Mouse (Mus musculus): Measurements from ENCODE around the gene Zfp622.
A peak's percentile ranks its signal among the peaks of the same experiment; 100 is the strongest.

Gene Zfp622

DNA sequence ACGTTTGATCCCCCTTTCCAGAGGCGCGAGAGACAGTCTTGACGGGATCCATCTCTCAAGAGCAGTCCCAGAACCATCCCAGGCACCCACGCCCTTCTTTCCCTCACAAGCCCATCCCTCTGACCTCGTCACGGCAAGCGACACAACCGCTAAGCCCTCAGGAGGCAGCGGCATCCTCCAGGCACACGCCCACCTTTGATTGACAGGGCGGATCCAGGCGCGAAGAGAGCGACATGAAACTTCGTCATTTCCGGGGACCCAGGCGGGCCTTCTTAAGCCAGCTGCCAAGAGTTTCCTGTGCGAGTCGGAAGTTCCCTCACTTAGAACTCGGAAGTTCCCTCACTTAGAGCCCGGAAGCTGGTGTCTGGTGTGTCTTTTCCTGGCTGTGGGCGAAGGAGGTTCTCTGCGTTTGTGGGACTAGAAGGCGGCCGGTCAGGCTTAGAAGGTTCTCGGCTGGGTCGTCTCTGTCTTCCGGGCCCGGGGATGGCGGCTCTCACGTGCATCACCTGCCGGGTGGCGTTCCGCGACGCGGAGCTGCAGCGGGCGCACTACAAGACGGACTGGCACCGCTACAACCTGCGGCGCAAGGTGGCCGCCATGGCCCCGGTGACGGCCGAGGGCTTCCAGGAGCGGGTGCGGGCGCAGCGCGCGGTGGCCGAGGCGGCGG lies at the start of gene Zfp622:
Zfp622 (plus strand) TSS at position 300 of the 667 bp plus-strand sequence.
- DNase-seq: peak; percentile 94

DNA sequence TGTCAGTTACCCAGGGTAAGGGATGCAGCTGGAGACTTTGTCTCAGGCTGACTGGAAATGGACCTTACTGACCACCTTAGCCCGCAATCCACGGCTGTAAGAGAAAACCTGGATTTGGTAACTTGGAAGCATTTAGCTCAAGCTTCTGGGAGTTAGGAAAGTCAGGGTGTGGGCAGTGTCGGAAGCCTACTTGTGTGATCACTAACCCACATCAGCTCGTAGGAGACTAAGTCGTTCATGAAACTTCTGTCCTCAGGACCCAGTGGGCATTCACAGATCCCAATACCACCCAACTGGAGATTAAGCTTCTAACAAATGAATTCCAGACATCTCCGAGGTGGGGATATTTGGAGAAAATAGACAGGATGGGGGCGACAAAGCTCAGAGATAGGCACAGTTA lies 49.8 kb upstream of the Zfp622 start:
- DNase-seq: no peak

DNA sequence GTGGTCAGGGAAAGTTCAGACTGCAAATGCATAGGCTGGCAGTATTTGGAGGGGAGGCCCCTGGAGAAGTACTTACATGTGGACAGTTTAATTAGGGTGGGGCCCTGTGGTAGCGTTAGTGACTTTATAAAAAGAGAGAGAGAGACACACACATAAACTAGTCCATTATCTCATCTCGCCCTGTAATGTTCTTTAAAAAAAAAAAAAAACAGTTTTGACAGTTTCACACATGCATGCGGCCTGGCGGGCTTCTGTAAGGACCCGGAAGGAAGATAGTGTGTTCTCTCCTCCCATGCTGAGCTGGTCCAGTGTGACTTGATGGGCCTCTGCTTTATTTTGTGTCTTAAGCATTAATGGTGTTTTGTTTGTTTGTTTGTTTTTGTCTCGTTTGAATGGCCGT lies 45.7 kb upstream of the Zfp622 start:
- no peak for DNase-seq

DNA sequence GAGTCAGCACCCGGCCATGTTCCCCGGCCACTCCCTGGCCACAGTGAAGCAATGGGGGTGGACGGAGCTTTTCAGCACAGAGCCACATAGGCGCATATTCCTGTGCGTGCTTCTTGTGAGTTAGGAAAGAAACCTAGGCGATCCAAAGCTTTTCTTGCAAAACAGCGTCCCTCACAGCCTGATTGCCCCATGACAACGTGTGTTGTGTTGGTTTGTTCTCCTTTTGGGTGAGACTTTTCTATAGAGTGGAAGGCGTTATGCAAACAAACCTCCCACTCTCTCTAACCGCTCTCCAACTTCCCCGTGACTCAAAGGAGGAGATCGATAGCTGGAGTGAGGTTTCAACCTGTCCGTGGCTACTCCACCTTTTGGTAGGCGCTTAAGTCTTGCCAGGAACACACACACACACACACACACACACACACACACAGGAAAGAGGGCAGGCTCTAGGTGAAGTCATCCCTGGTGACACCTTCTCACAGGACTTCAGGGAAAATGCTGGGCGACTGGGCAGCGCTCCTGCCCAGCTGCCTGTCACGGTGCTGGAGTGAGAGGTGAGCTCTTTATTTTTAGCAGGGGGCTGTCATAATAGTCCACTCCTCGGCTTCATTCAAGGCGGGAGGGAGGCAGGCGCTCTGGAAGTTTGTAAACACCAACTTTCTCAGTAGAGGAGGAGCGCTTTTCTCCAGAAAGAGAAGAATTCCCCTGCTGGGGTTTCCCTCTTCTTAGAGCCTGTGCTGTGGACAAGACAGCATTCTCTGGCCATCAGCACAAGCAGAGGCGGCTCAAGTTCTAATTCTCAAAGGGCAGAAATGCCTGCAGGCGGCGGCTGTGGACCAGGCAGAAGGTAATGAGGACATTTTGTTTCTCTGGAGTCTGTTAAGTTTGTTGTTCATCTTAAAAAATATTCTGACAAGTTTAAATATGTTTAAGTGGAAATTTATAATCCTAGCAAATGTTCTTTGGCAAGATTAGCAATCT lies 43.5 kb upstream of the Zfp622 start:
- peak; percentile 39 for DNase-seq

DNA sequence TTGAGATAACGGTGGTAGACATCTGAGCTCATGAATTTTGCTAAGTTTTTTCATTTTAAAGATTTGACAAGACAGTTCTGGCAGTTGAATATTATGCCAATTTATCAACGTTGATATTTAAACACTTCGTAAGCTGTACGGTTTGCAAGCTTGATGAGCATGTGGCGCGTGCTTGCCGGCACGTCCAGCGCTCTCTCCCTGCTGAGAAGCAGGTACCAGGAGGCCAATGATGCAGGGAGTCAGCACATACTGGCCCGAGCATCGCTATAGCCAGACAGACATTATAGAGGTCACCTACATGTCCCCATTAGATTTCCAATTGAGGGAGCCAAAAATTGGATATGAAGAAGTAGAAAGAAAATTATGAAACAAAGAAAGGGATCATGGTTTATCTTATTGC lies 42.7 kb upstream of the Zfp622 start:
- no peak for DNase-seq

DNA sequence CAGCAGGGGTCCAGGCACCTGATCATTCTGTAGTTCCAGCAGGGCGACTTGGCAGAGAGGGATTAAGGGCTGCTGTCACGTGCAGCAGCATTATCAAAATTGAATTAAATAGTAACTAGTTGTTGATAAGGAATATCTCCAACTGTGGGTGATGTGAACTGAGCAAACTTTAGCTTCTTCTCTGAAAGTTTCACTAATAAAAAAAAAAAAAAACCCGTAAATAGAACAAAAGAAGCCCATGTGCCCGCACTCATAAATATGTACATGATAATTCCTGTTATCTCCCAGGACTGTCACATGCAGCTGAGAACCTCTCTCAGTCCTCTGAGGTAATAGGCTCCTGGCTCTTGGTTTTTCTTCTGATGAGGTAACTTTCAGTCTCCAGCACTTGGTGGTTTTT lies 41.8 kb upstream of the Zfp622 start:
- no peak for DNase-seq

DNA sequence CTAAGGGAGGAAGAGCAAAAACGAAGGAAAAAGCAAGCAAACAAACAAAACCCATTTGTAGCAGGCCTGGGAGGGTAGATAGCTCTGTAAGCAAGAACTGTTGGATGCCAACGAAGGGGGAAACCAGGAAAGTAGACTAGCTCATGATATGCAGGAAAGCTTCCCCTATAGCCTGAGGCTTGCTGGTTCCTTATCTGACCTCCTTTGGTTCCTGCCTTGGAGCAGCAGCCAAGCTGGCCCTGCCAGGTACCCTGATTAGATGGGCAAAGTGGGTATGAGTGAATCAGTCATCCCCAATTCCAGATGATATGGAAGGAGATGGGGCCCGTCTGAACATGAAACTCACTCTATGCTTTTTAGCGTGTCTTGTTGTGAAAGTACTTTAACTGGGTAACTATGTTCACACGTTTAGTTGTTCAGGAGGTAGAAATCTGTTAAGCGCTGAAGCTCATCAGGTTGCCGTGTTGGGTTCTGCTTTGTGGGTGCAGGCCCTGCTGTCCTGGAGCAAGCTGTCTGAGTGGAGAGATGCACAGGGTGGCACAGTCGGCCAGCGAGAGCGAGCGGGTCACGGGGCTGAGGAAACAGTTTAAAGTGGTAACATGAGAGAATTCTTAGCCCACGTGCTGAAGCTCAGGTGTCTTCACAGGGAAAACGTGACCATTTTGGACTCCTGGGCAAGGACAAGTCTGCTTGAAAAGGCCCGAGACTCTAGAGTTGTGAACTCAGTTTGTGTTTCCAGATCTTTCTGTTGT lies 40.6 kb upstream of the Zfp622 start:
- no peak for DNase-seq

DNA sequence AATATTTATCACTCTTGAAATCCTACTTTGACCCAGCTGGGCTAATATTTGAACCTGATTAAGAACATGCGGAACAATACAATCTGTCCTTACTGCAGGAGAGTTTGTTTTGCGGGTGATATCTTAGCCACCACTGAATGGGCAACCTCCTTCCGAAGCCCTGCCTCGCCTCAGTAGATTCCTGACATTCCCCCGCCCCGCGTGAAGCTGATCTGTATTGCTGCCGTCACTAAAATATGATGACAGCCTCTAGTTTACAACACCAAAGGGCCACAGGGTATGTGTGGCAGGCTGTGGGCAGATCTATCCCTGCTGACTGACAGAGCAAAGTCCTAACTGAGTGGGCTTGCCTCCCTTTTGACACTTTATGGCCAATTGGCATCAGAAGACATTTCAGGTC lies 38.9 kb upstream of the Zfp622 start:
- DNase-seq: peak; percentile 39

DNA sequence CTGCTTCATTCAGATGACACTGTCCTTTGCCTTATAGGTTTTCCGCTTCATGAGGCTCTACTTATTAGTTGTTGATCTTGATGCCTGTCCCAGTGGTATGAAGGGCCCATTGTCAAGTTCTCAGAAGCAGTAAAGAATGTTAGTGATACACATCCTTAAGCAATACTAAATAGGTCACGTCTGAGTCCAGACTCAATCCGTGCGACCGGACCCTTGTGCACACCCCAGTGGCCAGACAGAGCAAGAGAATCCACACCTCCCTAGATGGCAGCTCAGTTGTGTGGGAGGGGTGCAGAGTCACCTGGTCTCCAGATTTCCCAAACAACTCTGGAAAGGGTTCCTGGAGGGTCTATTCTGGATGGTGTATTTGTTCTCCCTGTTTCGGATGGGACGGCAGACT lies 37.7 kb upstream of the Zfp622 start:
- no peak for DNase-seq

DNA sequence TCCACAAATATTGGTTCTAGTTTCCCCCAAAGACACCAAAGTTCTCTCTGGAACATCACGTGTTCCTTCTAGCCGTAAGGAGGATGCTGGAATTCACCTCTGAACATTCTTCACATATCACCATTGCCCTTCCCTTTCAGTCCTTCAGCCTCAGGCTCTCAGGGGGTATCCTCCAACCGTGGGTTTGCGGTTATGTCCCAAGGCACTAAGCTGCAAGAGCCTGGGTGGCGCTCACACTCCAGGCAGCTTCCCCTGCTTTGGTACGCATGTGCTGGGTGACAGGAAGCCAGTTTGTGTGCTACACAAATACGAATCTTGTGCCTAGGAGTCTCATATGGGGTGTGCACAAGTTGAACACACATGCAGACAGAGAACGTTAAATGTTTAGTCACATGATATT lies 36.8 kb upstream of the Zfp622 start:
- no peak for DNase-seq

DNA sequence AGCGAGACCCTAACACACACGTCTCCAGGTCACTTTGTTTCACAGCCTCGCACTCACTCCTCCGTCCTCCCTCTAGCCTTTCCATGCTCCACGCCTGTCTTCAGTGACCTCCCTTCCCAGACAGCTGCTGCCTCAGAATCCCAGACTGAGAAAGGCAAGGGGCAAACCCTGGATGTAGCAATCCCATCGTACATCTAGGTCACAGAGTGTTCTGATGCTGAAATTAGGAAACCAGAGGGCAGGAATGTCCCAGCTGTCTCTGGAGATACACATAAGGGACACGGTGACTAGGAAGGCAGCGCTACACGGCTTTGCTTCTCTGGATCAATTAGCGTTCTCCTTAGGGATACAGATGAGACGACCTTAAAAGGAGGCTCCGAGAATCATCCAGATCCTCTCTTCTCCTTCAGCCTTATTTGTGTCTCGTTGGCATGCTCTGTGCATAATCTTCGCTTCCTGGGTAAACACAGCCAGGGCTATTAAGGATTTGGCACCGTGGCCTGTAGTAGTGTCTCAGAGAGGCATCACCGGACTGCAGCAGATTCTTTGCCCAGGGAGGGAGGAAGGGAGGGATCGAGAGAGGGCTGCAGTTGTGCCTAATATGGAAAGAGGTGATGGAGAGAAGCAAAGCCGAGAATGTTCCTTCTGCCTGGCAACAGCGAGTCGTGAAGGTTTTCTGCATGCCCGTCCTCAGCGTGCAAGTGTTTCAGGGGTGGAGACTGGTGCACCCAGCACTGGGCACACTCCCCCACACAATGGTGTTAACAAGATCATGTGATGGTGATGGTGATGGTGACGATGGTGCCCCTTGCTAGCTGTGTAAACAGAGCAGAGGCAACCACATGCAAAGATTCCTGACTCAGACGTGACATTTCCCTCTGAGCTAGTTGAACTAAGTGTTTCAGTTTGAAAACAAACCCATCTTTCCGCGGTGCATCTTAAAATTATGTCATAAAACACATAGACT lies 35.6 kb upstream of the Zfp622 start:
- peak; percentile 32 for DNase-seq

DNA sequence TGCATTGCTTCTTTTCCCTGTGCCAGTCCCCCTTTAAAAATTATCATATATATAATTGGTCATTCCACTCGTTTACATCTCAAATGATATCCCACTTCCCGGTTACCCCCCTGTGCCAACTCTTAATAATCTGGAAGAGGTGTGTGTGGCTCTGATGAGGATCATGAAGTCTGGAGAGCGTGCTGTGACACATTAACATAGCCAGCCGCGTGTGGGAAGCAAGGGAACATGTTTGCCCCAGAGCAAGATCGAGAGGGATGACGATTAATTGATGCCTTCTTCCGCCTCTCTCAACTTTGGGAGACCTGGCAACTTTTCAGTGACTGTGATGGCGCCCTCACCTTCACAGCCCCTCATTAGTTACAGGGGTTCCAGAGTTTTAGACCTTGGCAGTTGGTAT lies 34.5 kb upstream of the Zfp622 start:
- DNase-seq: no peak

DNA sequence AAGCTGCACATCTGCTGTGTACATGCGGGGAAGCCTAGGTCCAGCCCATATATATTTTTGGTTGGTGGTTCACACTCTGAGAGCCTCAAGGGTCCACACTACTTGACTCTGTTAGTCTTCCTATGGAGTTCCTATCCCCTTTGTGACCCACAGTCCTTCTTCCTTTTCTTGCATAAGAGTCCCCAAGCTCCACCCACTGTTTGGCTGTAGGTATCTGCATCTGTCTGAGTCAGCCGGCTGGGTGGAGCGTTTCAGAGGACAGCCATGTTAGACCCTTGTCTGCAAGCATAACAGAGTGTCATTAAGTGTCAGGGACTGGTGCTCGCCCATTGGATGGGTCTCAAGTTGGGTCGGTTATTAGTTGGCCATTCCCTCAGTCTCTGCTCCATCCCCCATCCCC lies 33.6 kb upstream of the Zfp622 start:
- DNase-seq: no peak

DNA sequence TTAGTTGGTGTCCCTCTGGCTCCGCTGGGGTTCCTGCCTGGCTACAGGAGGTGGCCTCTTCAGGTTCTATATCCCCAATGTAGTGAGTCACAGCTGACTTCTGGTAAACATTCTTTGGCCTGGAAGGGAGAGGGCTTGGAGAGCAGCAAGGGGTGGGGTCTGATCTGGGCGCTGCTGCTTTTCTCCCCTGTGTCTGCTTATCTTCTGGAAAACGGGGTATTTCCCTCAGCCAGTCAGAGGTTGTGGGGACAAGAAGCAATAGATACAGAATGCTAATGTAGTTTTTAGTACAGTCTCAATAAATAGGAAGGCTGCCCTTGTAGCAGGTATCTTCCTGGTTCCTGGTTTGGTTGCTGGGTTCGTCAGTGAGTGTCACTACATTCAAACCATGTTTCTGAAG lies 33.1 kb upstream of the Zfp622 start:
- no peak for DNase-seq

DNA sequence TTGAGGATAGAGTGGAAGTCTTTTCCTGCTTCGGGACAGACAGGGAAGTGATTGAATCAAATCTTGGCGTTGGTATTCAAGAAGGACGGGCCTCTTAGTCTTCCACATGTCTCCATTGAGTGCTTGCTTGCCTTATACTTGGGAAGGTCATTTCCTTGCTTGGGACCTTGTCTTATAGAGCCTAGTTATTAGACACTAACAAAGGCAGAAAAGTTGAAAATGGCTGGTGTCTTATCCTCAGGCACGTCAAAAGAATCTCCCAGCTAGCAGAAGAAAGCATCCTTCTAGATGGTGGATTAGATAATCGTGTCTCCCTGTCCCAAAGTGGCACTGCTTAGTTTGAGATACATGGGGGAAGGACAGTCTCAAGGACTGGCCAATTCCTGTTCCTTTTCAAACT lies 28.2 kb upstream of the Zfp622 start:
- no peak for DNase-seq

DNA sequence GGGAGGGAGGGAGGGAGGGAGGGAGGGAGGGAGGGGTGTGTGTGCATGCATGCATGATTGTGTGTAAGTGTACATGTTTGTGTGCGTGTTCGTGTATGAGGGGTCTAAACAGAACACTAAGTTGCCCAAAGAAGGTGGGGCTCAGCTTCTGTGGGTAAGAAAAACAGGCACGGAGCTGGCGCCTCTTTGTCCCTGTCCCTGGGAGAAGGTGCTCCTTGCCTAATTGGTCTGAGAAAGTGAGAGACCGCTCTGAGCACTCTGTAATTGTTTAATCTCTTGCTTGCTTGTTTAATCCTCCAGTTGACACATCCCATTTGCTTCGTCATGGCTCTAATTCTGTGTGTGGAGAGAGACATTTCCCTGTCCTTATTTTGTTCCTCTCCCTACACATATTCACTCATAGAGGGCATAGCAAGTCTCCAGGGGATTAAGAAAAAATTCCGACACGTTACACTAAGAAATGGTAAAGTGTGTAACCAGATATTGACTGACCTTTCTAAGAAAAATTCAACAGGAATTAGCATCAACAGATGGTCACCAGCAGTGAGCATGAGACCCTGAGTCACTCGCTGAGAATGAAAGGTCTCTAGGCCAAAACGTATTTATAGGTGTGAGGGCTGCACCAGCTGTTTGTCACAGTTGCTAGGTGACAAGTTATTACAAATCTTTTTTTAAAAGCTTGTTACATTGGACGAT lies 27.6 kb upstream of the Zfp622 start:
- no peak for DNase-seq

DNA sequence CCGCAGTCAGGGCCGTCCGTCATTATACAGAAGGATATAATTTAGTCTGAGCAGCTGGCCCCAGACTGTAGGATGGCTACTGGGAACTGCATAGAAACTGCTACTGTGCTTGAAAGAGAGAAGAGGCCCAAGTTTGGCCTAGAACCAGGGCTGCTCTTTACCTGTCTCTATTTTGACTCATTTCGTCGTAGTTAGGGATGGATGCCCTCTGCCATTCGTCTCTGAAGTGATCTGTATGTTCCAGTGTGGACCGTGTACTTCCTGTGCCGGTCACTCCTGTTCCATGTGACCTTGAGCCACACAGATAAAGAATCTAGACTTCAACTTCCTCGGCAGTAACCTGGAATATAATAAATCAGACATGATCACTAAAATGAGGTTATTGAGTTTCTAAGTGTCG lies 26.5 kb upstream of the Zfp622 start:
- DNase-seq: no peak

DNA sequence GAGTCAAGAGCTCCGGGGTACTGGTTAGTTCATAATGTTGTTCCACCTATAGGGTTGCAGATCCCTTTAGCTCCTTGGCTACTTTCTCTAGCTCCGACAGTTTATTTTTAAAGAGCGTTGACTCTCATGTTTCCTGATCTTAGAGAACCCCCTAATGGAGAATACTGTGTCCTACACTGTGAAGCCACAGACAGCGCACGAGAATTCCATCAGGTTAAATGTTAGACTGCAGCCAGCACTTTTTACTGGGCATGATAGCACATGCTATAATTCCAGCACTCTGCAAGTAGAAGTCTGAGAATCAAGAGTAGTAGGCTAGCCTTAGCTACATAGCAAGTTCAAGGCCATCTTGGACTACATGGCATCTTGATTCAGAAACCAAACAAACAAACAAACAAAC lies 24.8 kb upstream of the Zfp622 start:
- peak; percentile 23 for DNase-seq

DNA sequence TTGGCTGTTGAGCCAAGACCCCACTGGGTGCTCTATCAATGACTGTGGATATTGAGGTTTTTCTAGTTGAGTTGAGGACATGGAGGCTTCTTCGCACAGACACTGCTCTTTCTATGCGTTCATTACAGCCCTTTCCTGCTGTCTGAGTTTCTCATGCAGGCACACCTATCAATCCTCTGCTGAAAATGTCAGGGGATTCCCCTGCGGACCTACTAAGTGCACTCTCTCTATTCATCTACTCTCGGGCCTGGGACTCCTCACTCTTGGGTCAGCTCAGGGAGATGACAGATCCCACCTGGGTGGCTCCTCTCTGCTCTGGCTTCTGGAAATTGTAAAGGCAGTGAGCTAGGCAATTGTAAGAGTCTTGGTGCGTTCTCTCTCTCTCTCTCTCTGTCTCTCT lies 23.9 kb upstream of the Zfp622 start:
- DNase-seq: no peak

DNA sequence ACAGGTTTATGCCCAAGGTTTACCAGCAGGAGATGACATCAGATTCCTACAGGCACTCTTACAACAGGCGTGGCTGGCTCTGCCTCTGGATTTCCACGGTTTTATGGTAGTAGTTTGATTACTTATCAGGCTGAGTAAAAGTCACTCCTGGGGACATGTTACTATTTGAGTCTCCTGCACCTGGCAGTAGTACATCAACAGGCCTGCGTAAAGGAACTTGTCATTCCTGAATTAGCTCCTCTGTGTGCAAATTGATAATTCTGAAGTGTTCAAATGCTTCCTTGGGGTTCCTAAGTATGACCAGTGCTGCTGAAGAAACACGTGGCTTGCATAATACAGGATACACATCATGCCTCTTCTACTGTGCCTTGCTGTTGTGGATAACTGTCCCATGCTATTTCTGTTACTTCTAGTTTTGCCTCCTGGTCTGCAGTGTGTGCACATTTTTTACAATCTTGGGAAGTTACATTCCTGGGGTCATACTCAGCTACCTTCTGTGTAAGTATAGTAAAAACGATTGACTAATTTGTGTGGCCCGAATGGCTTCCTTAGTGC lies 17.9 kb upstream of the Zfp622 start:
- DNase-seq: no peak

DNA sequence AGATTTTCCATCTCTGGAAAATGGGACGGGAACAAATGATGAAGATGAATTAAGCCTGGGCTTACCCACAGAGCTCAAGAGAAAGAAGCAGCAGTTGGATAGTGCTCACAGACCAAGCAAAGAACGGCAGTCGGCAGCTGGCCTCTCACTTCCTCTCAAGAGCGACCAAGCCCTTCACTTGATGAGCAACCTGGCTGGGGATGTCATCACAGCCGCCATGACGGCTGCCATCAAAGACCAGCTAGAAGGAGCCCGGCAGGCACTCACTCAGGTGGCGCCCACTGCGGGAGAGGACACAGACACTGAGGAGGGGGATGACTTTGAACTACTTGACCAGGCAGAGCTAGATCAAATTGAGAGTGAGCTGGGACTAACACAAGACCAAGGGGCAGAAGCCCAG lies 12.6 kb upstream of the Zfp622 start:
- no peak for DNase-seq
